Mouse (Mus musculus): ENCODE results near the gene Foxf1. TPM values are rescaled to one million over a fixed set of nuclear protein-coding genes. Genes with fewer than 3 reads are reported as not detected.

The Foxf1 gene
- polyA plus RNA-seq, 1 experiment from 2014 or later, result 2.7 TPM

DNA sequence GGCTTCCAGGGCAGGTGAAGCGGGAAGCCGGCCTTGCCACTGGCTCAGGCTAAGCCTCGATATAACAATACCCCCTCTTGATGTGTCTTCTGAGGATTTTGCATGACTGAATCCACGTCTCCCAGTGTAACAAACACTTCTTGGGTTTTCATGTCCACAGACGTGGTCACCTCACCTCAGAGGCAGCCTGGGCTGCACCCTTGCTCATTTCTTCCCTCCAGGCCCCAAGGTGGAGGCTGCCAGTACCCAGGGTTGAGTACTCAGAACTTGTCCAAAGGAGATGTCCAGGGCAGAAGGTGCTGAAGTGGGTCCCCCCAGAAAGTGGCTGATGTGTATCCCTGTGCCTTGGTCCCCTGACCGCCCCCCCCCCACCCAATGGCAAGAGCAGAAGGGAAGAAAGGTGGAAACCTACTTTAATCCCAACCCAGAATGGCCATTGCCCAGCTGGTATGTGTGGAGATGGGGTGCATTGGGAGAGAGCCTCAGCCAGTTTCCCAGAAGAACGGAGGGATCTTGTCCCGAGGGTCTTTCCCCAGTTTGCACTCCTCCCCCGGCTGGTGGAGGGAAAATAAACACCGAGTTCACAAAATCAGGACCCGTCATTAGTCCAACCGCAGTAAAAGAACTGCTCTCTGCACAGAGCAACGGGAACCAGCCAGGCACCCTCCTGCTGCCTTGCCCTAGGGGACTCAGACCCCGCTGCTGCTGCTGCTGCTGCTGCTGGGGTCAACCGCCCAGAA is 9.9 kb upstream of the Foxf1 start:
- TF ChIP-seq CTCF (IDR thresholded peaks at IDR 0.05; ENCODE audit: low read depth) (no peak), EP300 (IDR thresholded peaks at IDR 0.05; ENCODE audit: low read depth) (no peak)
- 0 out of 2 replicates have a peak, but pooled peaks cover 2% of the 10 kb centered on the region for H3K4me1 ChIP-seq (ENCODE audit: insufficient read depth)
- H3K4me2 ChIP-seq (ENCODE audit: low read depth, low read length), result no peak overlapping the region
- WGBS (ENCODE audit: insufficient replicate concordance), result 8% methylated on average over 15 of the region's 15 CpGs
- H3K27ac ChIP-seq (ENCODE audit: low read depth), result no peak overlapping the region
- ATAC-seq, result no peak
- no peaks in the 10 kb centered on the region for H3K9me3 ChIP-seq (ENCODE audit: low read length)
- H3K27me3 ChIP-seq (ENCODE audit: insufficient read depth, low read length), result peaks cover 86% of the 10 kb centered on the region
- no peak overlapping the region for H3K4me3 ChIP-seq (ENCODE audit: low read depth, low read length)
- no peak overlapping the region for H3K9ac ChIP-seq (replicated peaks)
- no peaks in the 10 kb centered on the region for H3K36me3 ChIP-seq (replicated peaks; ENCODE audit: insufficient read depth, low read length)
- no peak for DNase-seq

GRCm38 (mm10) chr8:121074848-121075145 is 9.4 kb upstream of the Foxf1 start:
- 5% methylated on average over 10 of the region's 10 CpGs for WGBS (ENCODE audit: insufficient replicate concordance)
- 0 out of 2 replicates have a peak, but pooled peaks cover 2% of the 10 kb centered on the region for H3K4me1 ChIP-seq (ENCODE audit: insufficient read depth)
- H3K4me2 ChIP-seq (ENCODE audit: low read depth, low read length), result no peak overlapping the region
- H3K9me3 ChIP-seq (ENCODE audit: low read length), result no peaks in the 10 kb centered on the region
- H3K4me3 ChIP-seq (ENCODE audit: low read depth, low read length), result no peak overlapping the region
- no peaks in the 10 kb centered on the region for H3K36me3 ChIP-seq (replicated peaks; ENCODE audit: insufficient read depth, low read length)
- TF ChIP-seq EP300 (IDR thresholded peaks at IDR 0.05; ENCODE audit: low read depth), result no peak
- TF ChIP-seq CTCF (IDR thresholded peaks at IDR 0.05; ENCODE audit: low read depth), result no peak
- H3K27me3 ChIP-seq (ENCODE audit: insufficient read depth, low read length), result peaks cover 91% of the 10 kb centered on the region
- DNase-seq (no peak), ATAC-seq (no peak)
- no peak overlapping the region for H3K9ac ChIP-seq (replicated peaks)
- H3K27ac ChIP-seq (ENCODE audit: low read depth), result no peak overlapping the region

- H3K27ac ChIP-seq (ENCODE audit: low read depth), result no peak overlapping the region
- no peak overlapping the region for H3K4me2 ChIP-seq (ENCODE audit: low read depth, low read length)
- peaks cover 94% of the 10 kb centered on the region for H3K27me3 ChIP-seq (ENCODE audit: insufficient read depth, low read length)
- no peak for ATAC-seq
- no peaks in the 10 kb centered on the region for H3K36me3 ChIP-seq (replicated peaks; ENCODE audit: insufficient read depth, low read length)
- no peaks in the 10 kb centered on the region for H3K9me3 ChIP-seq (ENCODE audit: low read length)
- no peak for DNase-seq
- TF ChIP-seq CTCF (IDR thresholded peaks at IDR 0.05; ENCODE audit: low read depth) (no peak), EP300 (IDR thresholded peaks at IDR 0.05; ENCODE audit: low read depth) (no peak)
- 6% methylated on average over 13 of the region's 13 CpGs for WGBS (ENCODE audit: insufficient replicate concordance)
- no peak overlapping the region for H3K9ac ChIP-seq (replicated peaks)
- no peak overlapping the region for H3K4me3 ChIP-seq (ENCODE audit: low read depth, low read length)
- H3K4me1 ChIP-seq (ENCODE audit: insufficient read depth), result 0 out of 2 replicates have a peak, but pooled peaks cover 2% of the 10 kb centered on the region
Observed at GRCm38 (mm10) chr8:121075936-121076335, 8.2 kb upstream of the Foxf1 start.

- Histone ChIP-seq H3K4me2 (ENCODE audit: low read depth, low read length) (no peak overlapping the region), H3K27me3 (ENCODE audit: insufficient read depth, low read length) (peaks cover 94% of the 10 kb centered on the region), H3K9ac (replicated peaks) (no peak overlapping the region), H3K27ac (ENCODE audit: low read depth) (no peak overlapping the region), H3K36me3 (replicated peaks; ENCODE audit: insufficient read depth, low read length) (no peaks in the 10 kb centered on the region), H3K4me3 (ENCODE audit: low read depth, low read length) (no peak overlapping the region), H3K9me3 (ENCODE audit: low read length) (no peaks in the 10 kb centered on the region), H3K4me1 (ENCODE audit: insufficient read depth) (0 out of 2 replicates have a peak, but pooled peaks cover 2% of the 10 kb centered on the region)
- 24% methylated on average over 7 of the region's 7 CpGs for WGBS (ENCODE audit: insufficient replicate concordance)
- no peak for ATAC-seq
- DNase-seq, result no peak
- TF ChIP-seq EP300 (IDR thresholded peaks at IDR 0.05; ENCODE audit: low read depth) (no peak), CTCF (IDR thresholded peaks at IDR 0.05; ENCODE audit: low read depth) (no peak)
Observed at GRCm38 (mm10) chr8:121076555-121076954, 7.6 kb upstream of the Foxf1 start.

- no peaks in the 10 kb centered on the region for H3K9me3 ChIP-seq (ENCODE audit: low read length)
- WGBS (ENCODE audit: insufficient replicate concordance), result 18% methylated on average over 14 of the region's 14 CpGs
- DNase-seq (no peak), ATAC-seq (no peak)
- H3K9ac ChIP-seq (replicated peaks), result no peak overlapping the region
- no peaks in the 10 kb centered on the region for H3K4me1 ChIP-seq (ENCODE audit: insufficient read depth)
- no peak overlapping the region for H3K4me3 ChIP-seq (ENCODE audit: low read depth, low read length)
- peaks cover 97% of the 10 kb centered on the region for H3K27me3 ChIP-seq (ENCODE audit: insufficient read depth, low read length)
- H3K36me3 ChIP-seq (replicated peaks; ENCODE audit: insufficient read depth, low read length), result no peaks in the 10 kb centered on the region
- no peak overlapping the region for H3K27ac ChIP-seq (ENCODE audit: low read depth)
- H3K4me2 ChIP-seq (ENCODE audit: low read depth, low read length), result no peak overlapping the region
- no peak for TF ChIP-seq CTCF (IDR thresholded peaks at IDR 0.05; ENCODE audit: low read depth)
- TF ChIP-seq EP300 (IDR thresholded peaks at IDR 0.05; ENCODE audit: low read depth), result no peak
Observed at GRCm38 (mm10) chr8:121078721-121079120, 5.5 kb upstream of the Foxf1 start.

DNA sequence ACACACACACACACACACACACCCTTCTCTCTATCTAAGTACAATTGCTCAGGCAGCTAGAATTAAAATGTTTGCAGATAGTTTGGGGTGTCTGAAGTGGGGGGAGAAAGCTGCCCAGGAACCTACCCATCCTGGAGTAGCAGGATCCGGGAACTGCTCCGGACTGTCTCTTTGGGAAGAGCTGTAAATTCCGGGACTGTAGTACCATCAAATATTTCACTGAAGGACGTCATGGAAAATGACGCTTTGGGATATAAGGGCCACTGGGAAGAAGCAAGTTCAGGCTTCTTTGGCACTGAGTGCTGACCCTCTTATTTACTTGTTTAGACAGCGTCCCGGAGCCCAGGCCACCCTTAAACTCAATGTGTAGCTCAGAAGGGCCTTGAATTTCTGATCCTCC is 5.0 kb upstream of the Foxf1 start:
- Histone ChIP-seq H3K36me3 (replicated peaks; ENCODE audit: insufficient read depth, low read length) (no peaks in the 10 kb centered on the region), H3K4me3 (ENCODE audit: low read depth, low read length) (no peak overlapping the region), H3K9me3 (ENCODE audit: low read length) (no peaks in the 10 kb centered on the region), H3K4me1 (ENCODE audit: insufficient read depth) (no peaks in the 10 kb centered on the region), H3K27me3 (ENCODE audit: insufficient read depth, low read length) (peaks cover 97% of the 10 kb centered on the region), H3K4me2 (ENCODE audit: low read depth, low read length) (no peak overlapping the region), H3K9ac (replicated peaks) (no peak overlapping the region), H3K27ac (ENCODE audit: low read depth) (no peak overlapping the region)
- WGBS (ENCODE audit: insufficient replicate concordance), result 7% methylated on average over 7 of the region's 7 CpGs
- TF ChIP-seq EP300 (IDR thresholded peaks at IDR 0.05; ENCODE audit: low read depth), result no peak
- no peak for TF ChIP-seq CTCF (IDR thresholded peaks at IDR 0.05; ENCODE audit: low read depth)
- ATAC-seq (no peak), DNase-seq (no peak)

All from liver, postnatal 0 days (tissue).